Mouse (Mus musculus): ENCODE measurements around the gene Olfr945.

Gene Olfr945

GRCm38 (mm10) chr9:39276718-39277117 lies at the start of gene Olfr945:
TSS of gene Olfr945 (minus strand) at chr9:39276818.
- no peak for DNase-seq

GRCm38 (mm10) chr9:39325945-39326344 lies 49.3 kb upstream of the Olfr945 start, which contains the start of gene Olfr948:
TSS of gene Olfr948 (minus strand) at chr9:39326045.
- no peak for DNase-seq

GRCm38 (mm10) chr9:39287136-39287535 lies 10.5 kb upstream of the Olfr945 start:
- no peak for DNase-seq

GRCm38 (mm10) chr9:39249894-39250293 lies 26.7 kb downstream of the Olfr945 start, which contains the start of gene Olfr1537:
TSS of gene Olfr1537 (minus strand) at chr9:39249994.
- DNase-seq, result no peak

Data from cerebellum, postnatal 25 days (tissue).